Mouse (Mus musculus) frontal cortex, postnatal 10 days (tissue): ENCODE measurements at regions not wholly inside any gene's neighbourhood (a gene's known extent, or its start where the extent isn't known, plus 50 kb on each side); places are given as distances from the start of the nearest gene placed in this dataset.
A peak's percentile ranks its signal among the peaks of the same experiment; 100 is the strongest.

ENCODE experiments used
- DNase-seq, 2 experiments: peaks; one replicate each; pipeline ENCODE4 v3.0.0; 2022; ENCODE audit warnings: low spot score in 2 of 2, mixed read lengths in 1 of 2

GRCm38 (mm10) chr9:25951144-25951543 lies 469.8 kb downstream of the Eepd1 start:
- no peak for DNase-seq

GRCm38 (mm10) chr9:25959082-25959481 lies 477.7 kb downstream of the Eepd1 start:
- DNase-seq = peak; percentile 5

- no peak for DNase-seq
These were observed 504.1 kb downstream of the Eepd1 start for GRCm38 (mm10) chr9:25985450-25985849.

- no peak for DNase-seq
These were observed 504.6 kb downstream of the Eepd1 start for GRCm38 (mm10) chr9:25985920-25986319.

- DNase-seq = no peak
These were observed 520.5 kb downstream of the Eepd1 start for GRCm38 (mm10) chr9:26001821-26002220.
